Mouse (Mus musculus) heart, postnatal 25 days (tissue): ENCODE measurements around the gene Zfp386. TPM values are rescaled to one million over a fixed set of nuclear protein-coding genes. Genes with fewer than 3 reads are reported as not detected.
"Not testable (repeated sequence)": the region's sequence is repeated elsewhere in the genome, so short reads cannot be mapped to it uniquely, and the experiment has no call there.

Experiments
- DNase-seq: peaks from one replicate; pipeline ENCODE4 v3.0.0; 2022; ENCODE audit warnings: low spot score
- intact Hi-C: fragments of 180-260 bp; cut with DNase I; formaldehyde crosslinking; loops from one replicate; pipeline ENCODE4 v1.15.1; 2025
- total RNA-seq, 2 experiments: library from RNA; stranded (reverse); gene quantifications; 2 replicates each; pipeline ENCODE4 v1.2.3; 2021

Gene Zfp386
- total RNA-seq, result 10 to 100 TPM; 27.8 to 28.5 TPM

DNA sequence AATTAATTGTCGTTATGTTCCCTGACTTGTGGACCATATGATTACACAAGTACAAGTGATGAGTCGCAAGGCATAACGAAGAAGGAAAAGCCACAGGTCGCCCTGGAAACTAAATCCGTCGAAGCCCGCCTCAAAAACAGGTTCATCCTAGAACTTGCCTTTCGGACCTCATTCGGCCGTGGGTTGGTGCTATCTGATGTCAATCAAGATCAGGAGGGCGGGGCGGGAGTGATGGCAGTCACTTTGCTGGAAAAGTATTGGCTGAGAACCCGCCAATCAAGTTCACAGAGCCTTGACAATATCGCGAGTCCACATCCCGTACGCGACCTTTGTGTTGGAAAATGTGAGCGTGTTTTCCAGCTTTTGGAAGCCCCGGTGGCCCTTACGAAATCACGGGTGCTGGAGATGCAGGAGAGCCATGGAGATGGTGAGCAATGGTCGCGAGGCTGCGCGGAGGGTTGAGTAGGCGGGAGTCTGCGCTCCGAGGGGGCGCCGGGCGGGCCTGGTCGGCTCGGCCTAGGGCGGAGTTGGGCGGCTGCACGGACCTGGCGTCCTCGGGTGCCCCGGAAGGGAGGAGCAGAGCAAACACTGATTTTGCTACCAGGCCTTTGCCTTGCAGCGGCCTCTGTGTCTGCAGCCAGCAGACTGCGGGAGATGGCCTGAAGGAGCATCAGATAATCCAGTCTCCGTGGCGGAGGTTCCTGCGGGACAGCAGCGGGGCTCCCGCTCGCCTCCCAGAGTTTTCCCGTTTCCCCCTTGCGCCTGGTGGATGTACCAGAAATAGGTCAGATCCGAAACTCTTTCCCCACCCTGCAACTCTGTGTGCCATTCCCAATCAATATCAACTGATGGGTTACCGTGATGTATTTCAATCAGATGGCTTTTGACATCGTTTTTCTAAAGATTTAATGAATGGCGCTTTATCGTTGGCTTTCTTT, at the start of gene Zfp386:
Gene Zfp386, plus strand, starts transcription at position 285 of the 938 bp plus-strand sequence.
- intact Hi-C loops, result loop anchor here (10.0 kb wide), 1 partner anchor 217 kb away; the partner anchor contains the start of gene Wdr60

GRCm38 (mm10) chr12:115999784-116000183, 47.7 kb upstream of the Zfp386 start:
- intact Hi-C loops, DNase-seq: not testable (repeated sequence)

More for the DNA sequence above, at the start of gene Zfp386:
- DNase-seq, result peak; percentile 96

- DNase-seq, intact Hi-C loops: not testable (repeated sequence)
Observed at GRCm38 (mm10) chr12:116002946-116003345, 44.6 kb upstream of the Zfp386 start.

DNA sequence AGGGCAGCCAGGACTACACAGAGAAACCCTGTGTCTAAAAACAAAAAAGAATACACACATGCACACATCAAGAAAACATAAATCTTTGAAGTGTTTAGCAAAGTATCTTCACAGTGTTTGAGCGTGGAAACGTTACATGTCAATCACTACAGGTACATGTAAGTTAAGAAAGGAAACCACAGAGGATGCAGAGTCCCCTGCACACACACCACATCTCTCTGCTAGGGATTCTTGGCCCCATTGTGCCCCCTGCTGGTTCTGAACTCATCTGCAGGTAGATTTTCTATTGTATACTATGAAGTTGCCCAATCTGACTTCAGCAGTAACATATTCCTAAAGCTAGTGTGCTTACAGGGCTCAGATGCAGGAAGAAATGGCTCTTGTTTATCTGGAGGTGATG, 36.7 kb upstream of the Zfp386 start:
- DNase-seq, result no peak
- intact Hi-C loops, result no loop called here

GRCm38 (mm10) chr12:116028095-116028494, 19.4 kb upstream of the Zfp386 start:
- no peak for DNase-seq
- intact Hi-C loops, result no loop called here

GRCm38 (mm10) chr12:116035346-116035745, 12.2 kb upstream of the Zfp386 start:
- intact Hi-C loops, result no loop called here
- no peak for DNase-seq

DNA sequence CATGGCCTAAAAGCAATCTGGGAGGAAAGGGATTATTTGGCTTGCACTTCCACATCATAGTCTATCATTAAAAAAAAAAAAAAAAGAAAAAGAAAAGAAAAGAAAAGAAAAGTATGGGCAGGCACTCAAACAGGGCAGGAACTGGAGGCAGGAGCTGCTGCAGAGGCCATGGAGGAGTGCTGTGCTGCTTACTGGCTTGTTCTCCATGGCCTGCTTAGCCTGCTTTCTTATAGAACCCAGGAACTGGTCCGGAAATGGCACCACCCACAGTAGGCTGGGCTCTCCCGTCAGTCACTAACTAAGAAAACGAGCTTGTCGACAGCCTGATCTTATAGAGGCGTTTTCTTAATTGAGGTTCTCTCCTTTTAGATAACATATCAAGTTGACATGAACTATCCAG, 2.7 kb upstream of the Zfp386 start:
- intact Hi-C loops, result loop anchor here (10.0 kb wide), 1 partner anchor 220 kb away; the partner anchor contains the start of gene Wdr60
- DNase-seq, result no peak

GRCm38 (mm10) chr12:116048766-116049165, 1.2 kb downstream of the Zfp386 start:
- intact Hi-C loops, result loop anchor here (10.0 kb wide), 1 partner anchor 216 kb away; the partner anchor contains the start of gene Wdr60
- no peak for DNase-seq

DNA sequence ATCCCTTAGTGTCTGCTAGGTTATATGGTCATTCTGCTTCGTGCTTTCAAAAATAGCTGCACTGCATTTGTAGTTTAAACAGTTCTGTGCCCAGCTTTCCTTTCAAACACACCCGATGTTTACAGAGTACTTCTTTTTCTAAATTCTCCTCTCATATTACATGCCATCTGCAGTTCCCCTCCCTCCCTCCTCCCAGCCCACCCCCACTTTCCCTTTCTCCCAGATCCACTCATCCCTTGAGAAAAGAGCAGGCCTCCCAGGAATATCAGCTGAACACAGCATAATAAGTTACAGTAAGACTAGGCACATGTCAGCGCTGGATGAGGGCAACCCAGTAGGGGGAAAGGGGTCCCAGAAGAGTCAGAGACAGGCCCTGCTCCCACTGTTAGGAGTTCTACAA, 1.7 kb downstream of the Zfp386 start:
- intact Hi-C loops, result loop anchor here (10.0 kb wide), 1 partner anchor 216 kb away; the partner anchor contains the start of gene Wdr60
- DNase-seq, result no peak

DNA sequence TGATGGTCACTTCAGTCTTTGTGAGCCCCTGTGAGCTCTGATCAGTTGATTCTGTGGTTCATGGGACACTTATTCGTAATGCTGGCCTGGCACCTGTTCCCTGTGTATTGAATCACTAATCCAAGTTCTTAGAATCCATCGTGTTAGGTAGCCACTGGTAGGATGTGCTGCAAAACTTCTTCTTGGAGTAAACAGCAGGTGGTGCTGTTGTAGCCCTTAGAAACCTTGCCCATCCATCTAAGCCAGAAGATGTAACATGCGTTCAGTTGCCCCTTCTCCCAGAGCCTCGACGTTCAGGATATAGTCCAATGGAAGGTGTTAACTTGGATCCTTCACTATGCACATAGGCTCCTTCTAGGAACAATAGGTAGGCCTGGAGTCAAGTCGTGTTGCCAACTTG, 2.2 kb downstream of the Zfp386 start:
- intact Hi-C loops, result loop anchor here (10.0 kb wide), 1 partner anchor 215 kb away; the partner anchor contains the start of gene Wdr60
- DNase-seq, result no peak

GRCm38 (mm10) chr12:116054342-116054741, 6.8 kb downstream of the Zfp386 start:
- no peak for DNase-seq
- intact Hi-C loops, result no loop called here

DNA sequence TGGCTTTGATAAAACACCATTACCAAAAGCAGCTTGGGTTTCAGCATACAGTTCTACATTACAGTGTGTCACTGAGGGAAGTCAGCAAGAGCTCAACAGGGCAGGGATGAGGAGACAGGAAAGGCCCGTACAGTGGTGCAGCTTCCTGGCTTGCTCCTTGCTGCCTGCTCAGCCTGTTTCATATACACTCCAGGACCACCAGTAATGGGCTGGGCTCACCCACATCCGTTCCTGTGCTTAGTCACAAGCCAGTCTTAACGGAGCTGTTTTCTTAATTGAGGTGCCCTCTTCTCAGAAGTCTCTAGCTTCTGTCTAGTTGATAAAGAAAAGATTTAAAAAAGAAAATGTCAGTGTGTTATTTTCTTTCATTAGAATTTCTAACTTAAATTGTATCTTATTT, 8.6 kb downstream of the Zfp386 start:
- intact Hi-C loops, result no loop called here
- DNase-seq, result no peak

DNA sequence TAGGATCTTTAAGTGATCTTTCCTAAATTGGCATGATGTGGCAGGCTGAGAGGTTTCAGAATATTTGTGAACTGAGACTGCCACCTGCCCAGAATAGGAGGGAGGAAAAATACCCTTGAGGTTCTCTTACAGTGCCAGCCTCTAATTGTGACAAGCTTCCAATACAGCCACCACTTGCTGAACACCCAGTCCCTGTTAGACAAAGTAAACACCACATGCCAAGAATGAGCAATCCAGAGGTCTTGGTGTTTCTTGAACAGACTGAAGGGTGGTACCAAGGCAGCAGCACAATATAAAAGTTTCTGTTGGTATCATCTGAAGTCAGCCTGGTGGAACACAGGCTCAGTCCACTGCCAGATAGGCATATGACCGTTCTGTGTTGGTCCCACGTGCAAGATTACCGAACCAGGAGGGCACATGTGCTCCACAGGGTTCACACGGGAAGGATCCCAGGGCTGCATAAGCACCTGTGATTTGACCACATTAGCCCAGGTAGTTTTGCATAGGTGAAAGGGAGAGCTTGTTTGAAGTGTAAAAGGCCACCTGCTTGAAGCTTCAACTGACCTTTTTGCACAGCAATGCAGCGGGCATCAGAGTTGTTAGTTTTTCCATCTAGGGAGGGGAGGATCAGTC, 14.2 kb downstream of the Zfp386 start:
- intact Hi-C loops, result no loop called here
- no peak for DNase-seq

GRCm38 (mm10) chr12:116062194-116062583, 14.7 kb downstream of the Zfp386 start:
- intact Hi-C loops, result no loop called here
- no peak for DNase-seq

DNA sequence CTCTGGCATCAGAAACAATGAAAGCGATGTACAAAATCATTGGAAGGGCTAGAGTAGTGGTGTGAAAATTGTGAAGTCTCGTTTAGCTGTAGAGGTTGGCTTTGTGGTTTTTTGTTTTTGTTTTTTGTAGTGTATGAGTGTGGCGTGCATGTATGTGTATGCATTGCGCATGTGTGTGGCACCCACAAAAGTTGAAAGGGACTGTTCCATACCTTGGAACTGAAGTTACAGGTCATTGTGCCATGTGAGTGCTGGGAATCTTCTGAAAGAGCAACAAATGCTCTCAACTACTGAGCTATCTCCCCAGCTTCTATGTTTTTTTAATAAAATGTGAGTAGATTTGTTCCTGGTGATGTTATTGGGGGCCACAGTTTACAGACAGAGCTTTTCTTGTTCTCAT, 15.5 kb downstream of the Zfp386 start:
- DNase-seq, result no peak
- intact Hi-C loops, result no loop called here

DNA sequence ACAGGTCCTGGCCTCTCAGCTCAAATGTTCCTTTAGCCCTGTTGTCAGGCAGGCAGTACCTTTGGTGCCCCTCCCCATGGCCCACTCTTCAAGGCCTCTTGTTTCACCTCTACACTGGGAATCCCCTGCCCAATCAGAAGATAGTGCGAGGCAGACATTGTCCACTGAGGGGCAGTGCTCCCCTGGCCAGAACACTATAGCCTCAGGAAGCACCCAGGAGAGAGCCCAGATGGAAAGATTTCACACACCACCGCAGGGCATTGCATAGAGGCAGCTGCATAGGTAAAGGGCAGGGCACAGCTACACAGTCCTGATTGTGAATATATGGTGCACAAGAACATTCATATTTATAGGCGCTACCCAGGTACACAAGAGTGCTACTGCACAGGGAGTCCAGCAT, 23.5 kb downstream of the Zfp386 start:
- DNase-seq, result no peak
- intact Hi-C loops, result loop anchor here (2.0 to 5.0 kb wide), 2 partner anchors 132 to 546 kb away; no protein-coding TSS in a partner anchor

GRCm38 (mm10) chr12:116077074-116077854, 29.7 kb downstream of the Zfp386 start, which contains the start of gene Vipr2:
Gene Vipr2, plus strand, starts transcription at chr12:116077726.
- DNase-seq, result no peak
- intact Hi-C loops, result loop anchor here (2.0 kb wide), 1 partner anchor 122 kb away; no protein-coding TSS in a partner anchor

- intact Hi-C loops, result loop anchor here (2.0 kb wide), 1 partner anchor 121 kb away; no protein-coding TSS in a partner anchor
- DNase-seq, result no peak
Observed at GRCm38 (mm10) chr12:116077855-116078366, 30.4 kb downstream of the Zfp386 start.

GRCm38 (mm10) chr12:116083125-116083524, 35.6 kb downstream of the Zfp386 start:
- intact Hi-C loops, result no loop called here
- DNase-seq, result no peak
